In the genomic region with DNA sequence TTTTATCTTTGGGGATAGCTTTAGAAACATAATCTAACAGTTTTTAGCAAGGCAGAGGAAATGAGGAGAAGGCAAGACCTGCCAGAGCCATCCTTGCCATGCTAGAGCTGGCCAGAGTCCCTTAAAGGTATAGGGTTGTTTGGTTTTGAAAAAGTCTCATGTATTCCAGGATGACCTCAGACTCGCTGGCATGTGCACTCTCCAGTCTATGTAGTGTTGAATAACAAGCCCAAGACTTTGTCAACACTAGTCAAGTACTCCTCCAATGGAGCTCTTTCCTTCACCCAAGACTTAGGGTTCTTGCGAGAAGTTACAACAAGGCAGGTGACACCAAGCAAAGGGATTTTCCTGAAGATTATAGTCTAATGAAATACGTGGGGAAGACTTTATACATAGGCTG, we compare ENCODE assay signal across 23 mouse cellular contexts.
"Had no signal": no experiment of that assay in that cellular context is flagged by ENCODE, and none has a peak within 500 bp of the region (broad histone marks: within the 10 kb centered on the region; RNA-seq: fewer than 3 reads in every experiment).

No protein-coding gene starts in this region.

- H3K27ac ChIP-seq: intestine, embryonic 15.5 days; kidney, embryonic 15.5 days; limb, embryonic 12.5 days; limb, embryonic 15.5 days; liver, embryonic 14.5 days; midbrain, embryonic 10.5 days; midbrain, embryonic 13.5 days; neural tube, embryonic 13.5 days; stomach, embryonic 15.5 days had no signal

- ATAC-seq: intestine, embryonic 15.5 days; liver, postnatal 0 days; midbrain, embryonic 13.5 days; midbrain, embryonic 16.5 days had no signal

- H3K4me2 ChIP-seq: intestine, embryonic 15.5 days; kidney, embryonic 15.5 days; limb, embryonic 12.5 days; limb, embryonic 15.5 days; liver, embryonic 11.5 days; midbrain, embryonic 13.5 days; neural tube, embryonic 13.5 days; stomach, embryonic 15.5 days had no signal

- H3K36me3 ChIP-seq: intestine, embryonic 15.5 days; kidney, embryonic 15.5 days; limb, embryonic 12.5 days; limb, embryonic 15.5 days; midbrain, embryonic 10.5 days; midbrain, embryonic 13.5 days; neural tube, embryonic 13.5 days; stomach, embryonic 15.5 days had no signal

- H3K27me3 ChIP-seq: intestine, embryonic 15.5 days; limb, embryonic 15.5 days; midbrain, embryonic 13.5 days; neural tube, embryonic 13.5 days had no signal

- DNase-seq: kidney, adult 11 months; kidney, adult 8-10 months; kidney, postnatal 10 days; kidney, postnatal 36 days; left cerebral cortex, postnatal 4 days; liver, postnatal 0 days; retina, postnatal 1 day; right cerebral cortex, postnatal 25 days; spleen, adult 18-20 months; thymus, postnatal 25 days had no signal

- H3K4me1 ChIP-seq: stomach, embryonic 15.5 days had no signal

- H3K9ac ChIP-seq: intestine, embryonic 15.5 days; kidney, embryonic 15.5 days; limb, embryonic 12.5 days; limb, embryonic 15.5 days; liver, embryonic 14.5 days; liver, postnatal 0 days; midbrain, embryonic 13.5 days; neural tube, embryonic 13.5 days; stomach, embryonic 15.5 days had no signal

- H3K9me3 ChIP-seq: intestine, embryonic 15.5 days; kidney, embryonic 15.5 days; limb, embryonic 12.5 days; limb, embryonic 15.5 days; megakaryocyte, embryonic 14.5 days; midbrain, embryonic 10.5 days; midbrain, embryonic 13.5 days; neural tube, embryonic 13.5 days; stomach, embryonic 15.5 days had no signal

- H3K4me3 ChIP-seq: intestine, embryonic 15.5 days; kidney, embryonic 15.5 days; limb, embryonic 12.5 days; limb, embryonic 15.5 days; midbrain, embryonic 10.5 days; midbrain, embryonic 13.5 days; myocyte; neural tube, embryonic 13.5 days; stomach, embryonic 15.5 days had no signal
